In the genomic region with DNA sequence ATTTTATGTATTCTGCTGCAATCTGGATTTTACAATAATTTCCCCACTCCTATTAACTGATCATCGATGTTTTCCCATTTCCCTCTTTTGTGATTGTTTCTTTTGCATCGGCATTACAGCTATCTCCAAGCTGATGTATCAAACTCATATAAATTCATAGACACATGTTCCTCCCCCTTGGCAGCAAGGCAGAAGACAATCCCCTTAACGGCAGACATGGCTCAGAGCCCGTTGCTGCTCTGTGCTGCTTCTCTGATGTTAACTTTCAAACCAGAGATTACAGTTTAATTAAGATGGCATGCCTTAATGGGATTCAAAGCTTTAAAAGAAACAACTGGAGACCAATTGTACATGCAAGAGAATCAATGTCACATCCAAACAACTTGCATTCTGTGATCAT, we compare ENCODE assay signal across 20 mouse cellular contexts. TPM values are rescaled to one million over a fixed set of nuclear protein-coding genes. Genes with fewer than 3 reads are reported as not detected.
DNase-seq lines count a peak whose midpoint lies in the region; ATAC-seq and TF ChIP-seq lines count a peak whose summit lies in the region.
"Had no signal": no experiment of that assay in that cellular context is flagged by ENCODE, and none has a peak within 500 bp of the region (broad histone marks: within the 10 kb centered on the region; RNA-seq: fewer than 3 reads in every experiment).

No protein-coding gene starts in this region.

- 25% methylated on average over 4 of the region's 4 CpGs for WGBS in forebrain, postnatal 0 days
- WGBS in forebrain, embryonic 10.5 days = 85% methylated on average over 4 of the region's 4 CpGs
- WGBS in kidney, embryonic 16.5 days = 61% methylated on average over 4 of the region's 4 CpGs
- WGBS in midbrain, embryonic 14.5 days = 28% methylated on average over 4 of the region's 4 CpGs
- 73% methylated on average over 4 of the region's 4 CpGs for WGBS in midbrain, embryonic 10.5 days
- WGBS in midbrain, postnatal 0 days = 25% methylated on average over 4 of the region's 4 CpGs

- H3K4me2 ChIP-seq in forebrain, postnatal 0 days (ENCODE audit: low read depth) = no peak overlapping the region
- H3K4me2 ChIP-seq in kidney, embryonic 16.5 days (replicated peaks; ENCODE audit: low read depth, low read length) = no peak overlapping the region
- H3K4me2 ChIP-seq in midbrain, embryonic 14.5 days (ENCODE audit: low read length) = no peak overlapping the region
- no peak overlapping the region for H3K4me2 ChIP-seq in midbrain, postnatal 0 days (ENCODE audit: low read depth, low read length, poor library complexity, severe bottlenecking)
- H3K4me2 ChIP-seq: limb, embryonic 12.5 days; liver, embryonic 11.5 days had no signal

- no peak for DNase-seq in forebrain, postnatal 0 days
- no peak for DNase-seq in forebrain, embryonic 10.5 days (ENCODE audit: extremely low spot score, low spot score)
- peak; percentile 49 for DNase-seq in kidney, adult 9 months
- DNase-seq in midbrain, embryonic 14.5 days = peak; percentile 60
- no peak for DNase-seq in midbrain, embryonic 10.5 days (ENCODE audit: low spot score)
- DNase-seq in midbrain, postnatal 0 days (ENCODE audit: low spot score) = peak; percentile 60
- DNase-seq: adrenal gland, postnatal 25 days; cerebellum, adult 9-10 months; heart, postnatal 4 days; liver, postnatal 0 days; lung, postnatal 14 days; retina, postnatal 1 day; right cerebral cortex, postnatal 25 days; spleen, adult 18-20 months had no signal

- no peaks in the 10 kb centered on the region for H3K36me3 ChIP-seq in forebrain, postnatal 0 days (ENCODE audit: insufficient read depth)
- no peaks in the 10 kb centered on the region for H3K36me3 ChIP-seq in forebrain, embryonic 10.5 days (replicated peaks)
- H3K36me3 ChIP-seq in kidney, embryonic 16.5 days (ENCODE audit: insufficient read depth, low read length) = no peaks in the 10 kb centered on the region
- no peaks in the 10 kb centered on the region for H3K36me3 ChIP-seq in midbrain, embryonic 14.5 days (ENCODE audit: control insufficient read depth, insufficient read depth, low read length)
- no peaks in the 10 kb centered on the region for H3K36me3 ChIP-seq in midbrain, embryonic 10.5 days
- H3K36me3 ChIP-seq in midbrain, postnatal 0 days (ENCODE audit: insufficient read depth, low read length) = no peaks in the 10 kb centered on the region
- H3K36me3 ChIP-seq: limb, embryonic 12.5 days had no signal

- ATAC-seq in forebrain, postnatal 0 days = peak; percentile 27; the same call in 1 of the 2 replicates
- ATAC-seq in kidney, embryonic 16.5 days (ENCODE audit: low FRiP score, low TSS enrichment) = no peak
- no peak for ATAC-seq in midbrain, embryonic 14.5 days (ENCODE audit: low FRiP score, low TSS enrichment)
- ATAC-seq in midbrain, postnatal 0 days (ENCODE audit: low FRiP score) = no peak
- ATAC-seq: CD4-positive, CD25-positive, alpha-beta regulatory T cell, adult 4 months; intestine, postnatal 0 days; liver, postnatal 0 days had no signal

- H3K27ac ChIP-seq in forebrain, postnatal 0 days (ENCODE audit: low read depth, low read length) = no peak overlapping the region
- H3K27ac ChIP-seq in forebrain, embryonic 10.5 days = no peak overlapping the region
- H3K27ac ChIP-seq in kidney, embryonic 16.5 days (ENCODE audit: low read length) = no peak overlapping the region
- H3K27ac ChIP-seq in midbrain, embryonic 14.5 days (replicated peaks; ENCODE audit: low read depth, low read length) = no peak overlapping the region
- no peak overlapping the region for H3K27ac ChIP-seq in midbrain, embryonic 10.5 days (replicated peaks)
- no peak overlapping the region for H3K27ac ChIP-seq in midbrain, postnatal 0 days (ENCODE audit: low read depth, low read length)
- H3K27ac ChIP-seq: layer of hippocampus, adult 2 months; limb, embryonic 12.5 days had no signal

- no peaks in the 10 kb centered on the region for H3K4me1 ChIP-seq in forebrain, postnatal 0 days (ENCODE audit: insufficient read depth)
- no peaks in the 10 kb centered on the region for H3K4me1 ChIP-seq in forebrain, embryonic 10.5 days
- H3K4me1 ChIP-seq in kidney, embryonic 16.5 days (ENCODE audit: insufficient read depth, low read length) = no peaks in the 10 kb centered on the region
- no peaks in the 10 kb centered on the region for H3K4me1 ChIP-seq in midbrain, embryonic 14.5 days (ENCODE audit: control insufficient read depth, insufficient read depth, low read length)
- H3K4me1 ChIP-seq in midbrain, embryonic 10.5 days = no peaks in the 10 kb centered on the region
- no peaks in the 10 kb centered on the region for H3K4me1 ChIP-seq in midbrain, postnatal 0 days (ENCODE audit: insufficient read depth, low read length)
- H3K4me1 ChIP-seq: limb, embryonic 12.5 days had no signal

- TF ChIP-seq CTCF in forebrain, postnatal 0 days (IDR thresholded peaks at IDR 0.05; ENCODE audit: low read depth) = no peak
- no peak for TF ChIP-seq CTCF in midbrain, postnatal 0 days (IDR thresholded peaks at IDR 0.05)

- H3K27me3 ChIP-seq in forebrain, postnatal 0 days (ENCODE audit: insufficient read depth, low read length) = no peaks in the 10 kb centered on the region
- no peaks in the 10 kb centered on the region for H3K27me3 ChIP-seq in forebrain, embryonic 10.5 days (ENCODE audit: poor library complexity, severe bottlenecking)
- H3K27me3 ChIP-seq in kidney, embryonic 16.5 days (ENCODE audit: insufficient read depth, low read length) = no peaks in the 10 kb centered on the region
- H3K27me3 ChIP-seq in midbrain, embryonic 14.5 days (ENCODE audit: control insufficient read depth, insufficient read depth, low read length) = no peaks in the 10 kb centered on the region
- H3K27me3 ChIP-seq in midbrain, embryonic 10.5 days (ENCODE audit: low read depth, poor library complexity, severe bottlenecking) = no peaks in the 10 kb centered on the region
- no peaks in the 10 kb centered on the region for H3K27me3 ChIP-seq in midbrain, postnatal 0 days (ENCODE audit: insufficient read depth, low read length)
- H3K27me3 ChIP-seq: limb, embryonic 12.5 days had no signal

- no peaks in the 10 kb centered on the region for H3K9me3 ChIP-seq in forebrain, postnatal 0 days (ENCODE audit: low read length)
- H3K9me3 ChIP-seq in forebrain, embryonic 10.5 days = no peaks in the 10 kb centered on the region
- H3K9me3 ChIP-seq in kidney, embryonic 16.5 days (ENCODE audit: low read length) = no peaks in the 10 kb centered on the region
- H3K9me3 ChIP-seq in midbrain, embryonic 14.5 days (ENCODE audit: control insufficient read depth, low read length) = no peaks in the 10 kb centered on the region
- no peaks in the 10 kb centered on the region for H3K9me3 ChIP-seq in midbrain, embryonic 10.5 days (replicated peaks)
- no peaks in the 10 kb centered on the region for H3K9me3 ChIP-seq in midbrain, postnatal 0 days (ENCODE audit: low read length)
- H3K9me3 ChIP-seq: limb, embryonic 12.5 days had no signal

- no peak overlapping the region for H3K4me3 ChIP-seq in forebrain, postnatal 0 days (ENCODE audit: low read depth, low read length)
- no peak overlapping the region for H3K4me3 ChIP-seq in forebrain, embryonic 10.5 days
- H3K4me3 ChIP-seq in kidney, embryonic 16.5 days (ENCODE audit: low read length) = no peak overlapping the region
- H3K4me3 ChIP-seq in midbrain, embryonic 14.5 days (replicated peaks; ENCODE audit: low read depth, low read length) = no peak overlapping the region
- no peak overlapping the region for H3K4me3 ChIP-seq in midbrain, embryonic 10.5 days
- no peak overlapping the region for H3K4me3 ChIP-seq in midbrain, postnatal 0 days (ENCODE audit: low read depth, low read length)
- H3K4me3 ChIP-seq: layer of hippocampus, adult 2 months; limb, embryonic 12.5 days had no signal

- no peak overlapping the region for H3K9ac ChIP-seq in forebrain, postnatal 0 days
- no peak overlapping the region for H3K9ac ChIP-seq in kidney, embryonic 16.5 days (replicated peaks; ENCODE audit: low read length)
- H3K9ac ChIP-seq in midbrain, embryonic 14.5 days (replicated peaks; ENCODE audit: low read length) = no peak overlapping the region
- no peak overlapping the region for H3K9ac ChIP-seq in midbrain, postnatal 0 days (replicated peaks; ENCODE audit: low read length, poor library complexity, severe bottlenecking)
- H3K9ac ChIP-seq: limb, embryonic 12.5 days; liver, postnatal 0 days had no signal

RNA-seq across cellular contexts. Expression of gene Tbc1d1, which starts 27.6 kb away (rescaled TPM):
- 20.5 and 22.2 TPM in 2 replicates for total RNA-seq in forebrain, postnatal 0 days (2014; rRNA removed)
- 5.7 and 5.9 TPM in 2 replicates for polyA plus RNA-seq in forebrain, postnatal 0 days (2015; fragmentation: Nextera tagmentation; extraction: Ambion mirVana)
- 29.0 and 30.7 TPM in 2 replicates for polyA plus RNA-seq in forebrain, embryonic 10.5 days (2016; fragmentation: Nextera tagmentation; extraction: Ambion mirVana)
- polyA plus RNA-seq in kidney, embryonic 16.5 days (2015; fragmentation: Nextera tagmentation; extraction: Ambion mirVana) = 39.5 and 40.7 TPM in 2 replicates
- 9.3 and 11.7 TPM in 2 replicates for polyA plus RNA-seq in midbrain, embryonic 14.5 days (2014; fragmentation: Nextera tagmentation; extraction: Ambion mirVana)
- polyA plus RNA-seq in midbrain, embryonic 10.5 days (2016; fragmentation: Nextera tagmentation; extraction: Ambion mirVana) = 22.2 and 22.4 TPM in 2 replicates
- total RNA-seq in midbrain, postnatal 0 days (2014; rRNA removed) = 11.3 and 11.8 TPM in 2 replicates
- polyA plus RNA-seq in midbrain, postnatal 0 days (2015; fragmentation: Nextera tagmentation; extraction: Ambion mirVana) = 5.1 and 5.6 TPM in 2 replicates

Comparison
In these comparisons a context has a peak if more than half of its experiments do, and no peak if none do; other contexts are left out.
1. DNase-seq: peak in kidney, adult 9 months (single experiment), midbrain, embryonic 14.5 days (single experiment) and midbrain, postnatal 0 days (single experiment); none in forebrain, postnatal 0 days (single experiment), forebrain, embryonic 10.5 days (single experiment) and midbrain, embryonic 10.5 days (single experiment).